Mouse (Mus musculus) hindlimb bud, embryonic 11.5 days (tissue): ENCODE results near the gene Dnajb5.

ENCODE experiments used
- DNase-seq: peaks from one replicate; pipeline ENCODE4 v3.0.0-alpha.2; 2012; ENCODE audit warnings: low read depth, low spot score; ENCODE audit errors: extremely low spot score

Dnajb5 gene

DNA sequence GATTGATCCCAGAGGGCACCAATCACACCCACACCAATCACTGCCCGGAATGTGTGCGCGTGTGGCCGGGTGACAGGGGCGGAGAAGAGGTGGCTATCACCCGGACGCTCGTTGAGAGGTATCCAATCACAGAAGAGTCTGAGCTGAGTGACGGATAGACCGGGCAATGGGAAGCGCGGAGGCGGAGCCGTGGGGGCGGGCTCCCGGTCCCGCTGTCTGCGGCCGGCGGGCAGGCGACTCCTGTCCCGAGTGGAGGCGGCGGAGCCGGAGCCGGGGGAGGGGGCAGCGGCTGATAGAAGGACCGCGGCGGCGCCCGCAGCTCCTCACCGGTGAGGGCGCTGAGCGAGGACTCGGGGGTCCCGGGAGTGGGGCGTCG, at the start of gene Dnajb5:
Dnajb5 (plus strand) TSS at position 139 of the 376 bp plus-strand sequence.
- DNase-seq: peak; percentile 95

DNA sequence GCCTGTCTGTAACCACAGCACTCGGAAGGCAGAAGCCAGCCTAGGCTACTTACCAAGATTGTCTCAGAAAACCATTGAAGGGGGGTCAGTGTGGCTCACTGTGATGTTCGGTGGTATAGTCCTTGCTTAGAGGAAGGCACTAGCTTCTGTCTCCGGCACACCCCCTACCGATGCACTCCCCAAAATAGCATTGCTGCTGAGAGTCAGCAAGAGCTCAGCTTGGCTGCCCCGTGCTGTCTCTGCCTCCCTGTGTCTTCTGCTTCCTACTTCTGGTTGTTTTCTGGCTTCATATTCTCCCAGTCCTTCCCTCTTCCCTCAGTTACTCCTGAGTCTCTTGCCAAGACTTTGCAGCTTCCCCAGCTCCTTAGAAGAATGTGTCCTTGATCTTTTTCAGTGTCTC, 48.7 kb upstream of the Dnajb5 start:
- DNase-seq: no peak

- no peak for DNase-seq
Observed at GRCm38 (mm10) chr4:42902174-42902573, 47.4 kb upstream of the Dnajb5 start.

GRCm38 (mm10) chr4:42902730-42903129, 46.9 kb upstream of the Dnajb5 start:
- no peak for DNase-seq

DNA sequence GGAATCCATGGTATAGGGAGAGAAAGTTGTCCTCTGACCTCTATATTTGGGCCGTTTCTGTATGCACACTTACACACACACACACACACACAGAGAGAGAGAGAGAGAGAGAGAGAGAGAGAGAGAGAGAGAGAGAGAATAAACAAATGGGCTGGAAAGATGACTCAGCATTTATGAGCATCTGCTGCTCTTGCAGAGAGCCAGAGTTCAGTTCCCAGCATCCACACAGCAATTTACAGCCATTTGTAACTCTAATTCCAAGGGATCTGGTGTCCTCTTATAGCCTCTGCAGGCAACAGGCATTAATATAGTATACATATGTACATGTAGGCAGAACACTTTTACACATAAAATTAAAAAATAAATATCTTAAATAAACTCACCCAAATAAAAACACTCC, 45.7 kb upstream of the Dnajb5 start:
- no peak for DNase-seq

DNA sequence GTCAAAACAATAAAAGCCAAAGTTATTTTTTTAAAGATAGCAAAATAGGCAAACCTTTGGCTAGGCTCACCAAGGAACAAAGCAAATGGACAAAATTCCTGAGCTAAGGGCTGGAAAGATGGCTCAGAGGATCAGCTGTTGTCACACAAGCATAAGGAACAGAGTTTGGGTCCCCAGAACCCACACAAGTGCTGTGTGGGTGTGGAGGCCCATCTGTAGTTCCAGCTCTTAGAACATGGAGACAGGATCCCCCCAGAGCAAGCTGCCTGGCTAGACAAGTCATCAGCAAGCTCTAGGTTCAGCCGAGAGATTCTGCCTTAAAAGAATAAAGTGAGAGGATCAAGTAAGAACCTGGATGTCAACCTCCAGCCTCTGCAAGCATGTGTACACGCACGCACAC, 45.1 kb upstream of the Dnajb5 start:
- no peak for DNase-seq

DNA sequence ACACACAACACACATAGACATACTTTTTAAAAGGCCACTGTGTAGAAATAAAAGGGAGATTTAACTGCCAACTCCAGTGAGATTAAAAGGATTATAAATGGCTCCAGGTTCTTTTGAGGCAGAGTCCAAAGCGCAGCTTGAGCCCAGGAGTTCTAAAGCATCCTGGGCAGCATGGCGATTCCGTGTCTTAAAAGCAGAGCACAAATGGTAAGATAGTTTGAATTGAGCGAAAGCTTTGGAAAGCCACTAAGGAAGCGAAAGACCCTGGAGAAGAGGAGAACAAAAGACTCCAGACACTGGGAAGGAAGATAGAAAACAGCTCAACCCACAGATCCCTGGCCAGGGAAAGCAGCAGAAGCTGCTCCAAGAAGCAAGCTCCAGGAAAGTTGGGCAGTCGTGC, 44.6 kb upstream of the Dnajb5 start:
- no peak for DNase-seq

- DNase-seq: no peak
Observed at GRCm38 (mm10) chr4:42913391-42913790, 36.2 kb upstream of the Dnajb5 start.

GRCm38 (mm10) chr4:42915311-42915710, 34.3 kb upstream of the Dnajb5 start:
- no peak for DNase-seq

GRCm38 (mm10) chr4:42915966-42916365, 33.6 kb upstream of the Dnajb5 start:
- no peak for DNase-seq

- DNase-seq: no peak
Observed at GRCm38 (mm10) chr4:42916617-42917401, 32.8 kb upstream of the Dnajb5 start, which contains the start of gene Phf24. TSS of gene Phf24 (plus strand) at chr4:42916660.

DNA sequence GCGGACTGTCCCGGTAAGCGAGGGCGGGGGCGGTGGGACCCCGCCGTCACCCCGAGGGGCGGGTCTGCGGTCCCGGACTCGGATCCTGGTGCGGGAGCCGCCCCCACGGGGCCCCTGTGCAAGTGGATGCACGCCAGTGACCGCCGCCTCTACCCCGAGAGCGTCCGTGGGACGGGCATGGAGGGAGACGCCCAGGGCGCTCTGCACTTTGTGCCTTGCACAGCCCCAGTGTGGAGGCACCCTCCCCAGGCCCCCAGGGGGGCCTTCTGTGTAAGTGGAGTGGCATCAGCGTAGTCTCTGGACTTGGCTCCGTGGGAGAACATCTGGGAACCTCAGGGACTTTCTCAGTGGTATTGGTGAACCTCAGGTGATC, 32.2 kb upstream of the Dnajb5 start:
- no peak for DNase-seq

DNA sequence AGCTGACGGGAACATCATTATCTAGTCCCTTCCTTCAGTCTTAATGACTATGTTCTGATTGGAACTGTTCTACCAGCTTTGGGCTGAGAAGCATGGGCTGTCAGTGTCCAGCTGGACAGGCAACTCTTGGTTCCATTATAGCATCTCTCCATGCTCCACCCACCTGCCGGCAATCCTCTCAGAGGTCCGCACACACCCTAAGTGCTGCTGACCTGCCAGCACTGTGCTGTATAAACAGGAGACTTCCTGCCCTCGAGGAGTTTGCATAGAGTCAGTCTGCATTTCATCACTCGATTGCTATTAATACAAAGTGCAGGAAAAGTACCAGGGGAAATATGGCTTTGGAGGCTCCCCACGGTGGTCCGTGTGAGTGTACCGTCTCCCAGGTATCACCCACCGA, 28.9 kb upstream of the Dnajb5 start:
- DNase-seq: no peak

- no peak for DNase-seq
Observed at GRCm38 (mm10) chr4:42921536-42921935, 28.1 kb upstream of the Dnajb5 start.

DNA sequence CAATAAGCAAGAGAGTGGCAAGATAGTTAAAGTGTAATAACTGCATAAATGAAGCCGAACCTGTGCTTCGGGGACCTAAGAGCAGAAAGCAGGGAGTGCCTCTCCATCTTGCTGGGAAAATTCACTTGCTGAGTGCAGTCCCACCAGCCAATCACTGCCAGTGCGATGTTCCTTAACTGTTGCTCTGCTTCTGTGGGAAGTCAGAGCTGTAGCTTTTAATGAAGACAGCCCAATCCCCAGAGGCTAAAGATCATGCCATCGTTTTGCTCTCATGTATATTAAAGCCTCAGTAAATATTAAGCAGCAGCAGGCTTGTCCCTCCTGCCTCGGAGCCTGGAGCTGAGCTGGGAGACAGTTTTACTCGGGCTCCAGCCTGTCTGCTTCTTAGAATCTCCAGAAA, 27.6 kb upstream of the Dnajb5 start:
- no peak for DNase-seq

- no peak for DNase-seq
Observed at GRCm38 (mm10) chr4:42922461-42922860, 27.2 kb upstream of the Dnajb5 start.

GRCm38 (mm10) chr4:42924095-42924710, 25.4 kb upstream of the Dnajb5 start:
- DNase-seq: no peak

GRCm38 (mm10) chr4:42928209-42928608, 21.4 kb upstream of the Dnajb5 start:
- DNase-seq: no peak

DNA sequence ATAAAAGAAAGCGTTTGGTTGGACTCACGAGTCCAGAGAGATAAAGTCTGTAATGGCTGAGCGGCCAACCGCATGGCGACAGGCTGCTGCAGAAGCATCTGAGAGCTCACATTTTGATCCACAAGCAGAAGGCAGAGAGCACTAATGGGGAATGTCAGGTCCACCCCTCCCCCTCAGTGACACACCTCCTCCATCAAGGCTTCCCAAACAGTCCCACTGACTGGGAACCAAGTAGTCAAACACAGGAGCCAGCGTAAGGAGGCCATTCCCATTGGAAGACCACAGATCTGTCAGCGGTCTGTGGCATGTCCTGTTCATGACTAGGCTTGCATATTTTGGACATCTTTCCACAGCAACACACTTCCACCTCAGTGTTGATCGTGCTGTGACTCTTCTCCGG, 20.7 kb upstream of the Dnajb5 start:
- no peak for DNase-seq

DNA sequence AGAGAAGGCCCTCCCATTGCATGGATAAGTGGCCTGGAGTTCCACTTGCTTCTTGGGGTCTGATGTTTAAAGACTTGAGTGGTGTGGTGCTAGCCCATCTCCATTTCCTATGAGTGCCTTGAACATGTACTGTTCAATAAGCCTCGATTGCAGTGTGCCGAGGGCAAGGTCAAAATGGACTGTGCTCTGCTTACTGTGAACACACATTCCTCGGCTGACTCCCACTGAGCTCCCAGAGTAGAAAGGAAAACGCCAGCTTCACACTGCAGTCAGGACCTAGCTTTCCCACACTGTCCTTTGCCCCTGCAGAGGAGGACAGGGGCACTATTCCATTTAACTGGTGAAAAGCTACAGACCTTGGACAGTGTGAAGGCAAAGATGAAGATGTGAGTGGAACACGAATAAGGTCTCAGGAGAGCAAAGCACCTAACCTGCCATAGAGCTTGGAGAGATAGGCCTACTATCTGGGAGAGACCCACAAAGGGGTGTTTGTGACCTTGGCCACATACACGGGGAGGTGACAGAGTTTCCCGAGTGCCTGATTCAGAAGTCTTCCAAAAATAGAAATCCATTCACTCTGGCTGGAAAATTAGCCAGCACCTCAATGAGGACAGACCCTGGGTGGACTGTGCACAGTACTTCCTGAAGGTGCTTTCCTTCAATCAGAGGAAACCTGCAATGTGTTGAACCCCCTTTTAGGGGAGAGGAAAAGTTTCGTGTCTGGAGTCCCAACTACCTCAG, 17.2 kb upstream of the Dnajb5 start:
- DNase-seq: no peak

- no peak for DNase-seq
Observed at GRCm38 (mm10) chr4:42933630-42934029, 16.0 kb upstream of the Dnajb5 start.

- no peak for DNase-seq
Observed at GRCm38 (mm10) chr4:42941396-42941795, 8.2 kb upstream of the Dnajb5 start.
